Mouse (Mus musculus): ENCODE results near the gene Grap2. TPM values are rescaled to one million over a fixed set of nuclear protein-coding genes. Genes with fewer than 3 reads are reported as not detected.

Grap2 gene
- polyA plus RNA-seq, 1 experiment from 2014 or later: 0.09 TPM

DNA sequence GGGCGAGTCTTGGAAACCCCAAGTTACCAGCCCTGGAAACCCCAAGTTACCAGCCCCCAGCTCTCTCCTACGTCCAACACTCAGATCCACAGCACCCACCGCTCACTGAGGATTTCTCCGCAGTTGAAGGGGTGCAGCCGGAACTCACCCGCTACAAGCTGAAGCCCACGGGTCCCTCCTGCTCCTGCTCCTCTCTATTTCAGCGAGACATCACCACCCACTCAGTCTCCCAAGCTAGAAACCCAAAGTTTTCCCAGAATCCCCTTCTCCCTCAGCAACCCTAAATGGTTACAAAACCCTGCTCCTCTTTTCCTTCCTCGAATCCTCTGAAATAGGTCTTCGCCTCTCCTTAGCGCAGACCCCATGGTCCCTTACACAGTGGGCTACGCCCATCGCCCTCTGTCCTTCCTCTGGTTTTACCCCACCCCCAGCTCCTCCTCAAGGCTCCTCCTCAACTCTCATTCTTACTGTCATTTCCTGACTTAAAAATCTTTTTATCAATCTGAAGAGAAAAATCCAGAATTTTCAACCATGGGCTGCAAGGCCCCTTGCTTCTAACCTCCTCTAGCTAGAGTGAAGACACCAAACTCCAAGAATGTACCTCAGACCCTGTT is 60.0 kb downstream of the Grap2 start:
- no peak overlapping the region for H3K4me3 ChIP-seq
- ATAC-seq (replicated peaks): no peak
- H3K27ac ChIP-seq (replicated peaks): no peak overlapping the region
- H3K36me3 ChIP-seq: no peaks in the 10 kb centered on the region
- H3K4me2 ChIP-seq (replicated peaks): no peak overlapping the region
- 85% methylated on average over 13 of the region's 13 CpGs for WGBS
- no peaks in the 10 kb centered on the region for H3K9me3 ChIP-seq
- no peaks in the 10 kb centered on the region for H3K27me3 ChIP-seq
- no peak overlapping the region for H3K9ac ChIP-seq (replicated peaks)
- H3K4me1 ChIP-seq: no peaks in the 10 kb centered on the region

DNA sequence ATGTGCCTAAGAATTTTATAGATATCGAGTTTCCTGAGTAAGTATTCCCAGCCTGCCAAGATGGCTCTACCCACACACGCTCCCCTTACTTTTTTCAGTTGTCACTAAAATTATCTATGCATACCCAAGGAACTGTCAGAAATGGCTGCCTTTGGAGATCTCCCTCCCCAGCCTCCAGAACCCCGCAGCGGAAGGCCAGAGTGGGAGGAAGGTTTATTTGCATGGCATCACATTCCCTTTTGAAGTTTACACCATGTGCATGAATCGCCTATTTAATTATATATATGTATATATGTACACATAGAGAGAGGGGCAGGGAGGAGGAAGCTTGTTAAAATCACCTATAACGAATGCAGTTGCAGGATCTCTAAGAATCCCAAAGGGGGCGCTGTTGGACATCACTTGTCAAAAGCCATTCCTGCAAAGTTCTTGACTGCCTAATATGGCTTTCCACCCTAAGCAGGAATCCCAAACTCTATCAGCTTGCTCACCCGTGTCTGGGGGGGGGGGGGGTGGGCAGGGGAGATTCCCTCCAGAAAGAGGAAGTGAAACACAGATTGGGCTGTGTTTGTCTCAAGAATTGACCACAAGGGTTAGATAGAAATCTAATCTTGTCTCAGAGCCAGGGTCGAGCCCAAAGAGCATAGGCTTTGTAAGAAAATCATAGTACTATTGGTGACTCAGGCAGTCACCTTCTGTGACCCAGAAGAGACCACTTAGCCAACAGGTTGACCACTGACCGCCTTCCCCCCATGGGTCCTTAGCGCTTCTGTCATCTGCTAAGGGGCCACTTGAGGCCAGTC is 62.2 kb downstream of the Grap2 start:
- no peaks in the 10 kb centered on the region for H3K27me3 ChIP-seq
- no peak for ATAC-seq (replicated peaks)
- H3K4me1 ChIP-seq: no peaks in the 10 kb centered on the region
- H3K4me3 ChIP-seq: no peak overlapping the region
- no peaks in the 10 kb centered on the region for H3K9me3 ChIP-seq
- no peaks in the 10 kb centered on the region for H3K36me3 ChIP-seq
- whole genome bisulfite sequencing: 62% methylated on average over 11 of the region's 11 CpGs
- no peak overlapping the region for H3K9ac ChIP-seq (replicated peaks)
- H3K4me2 ChIP-seq (replicated peaks): no peak overlapping the region
- H3K27ac ChIP-seq (replicated peaks): no peak overlapping the region

DNA sequence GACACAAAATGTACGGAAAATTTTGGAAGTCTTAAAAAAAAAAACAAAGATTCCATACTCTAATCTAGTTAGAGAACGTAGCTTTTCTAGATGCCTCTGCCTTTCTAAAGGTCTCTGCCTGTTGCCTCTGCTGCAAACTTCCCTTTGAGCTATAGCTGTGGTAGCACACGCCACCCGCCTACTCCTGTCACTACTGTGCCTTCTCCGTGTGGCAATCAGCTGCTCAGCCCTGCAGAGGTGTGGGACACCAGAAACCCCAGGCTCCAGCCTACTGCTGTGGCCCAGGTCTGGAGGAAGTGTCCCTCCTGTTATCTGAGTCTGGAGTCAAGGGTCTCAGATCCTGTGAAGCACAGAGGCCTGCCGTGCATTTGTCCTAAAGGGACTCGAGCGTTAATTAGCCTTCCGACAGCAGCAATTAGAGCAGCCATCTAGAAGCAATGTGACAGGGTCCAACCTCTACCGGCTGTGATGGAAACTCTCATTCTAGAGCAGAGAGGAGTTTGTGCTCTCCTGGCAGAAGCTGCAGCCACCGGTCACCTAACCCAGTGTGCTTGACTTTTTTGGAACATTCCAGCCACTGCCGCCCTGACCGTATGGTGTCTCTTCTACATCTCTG is 64.5 kb downstream of the Grap2 start:
- Histone ChIP-seq H3K9ac (replicated peaks) (no peak overlapping the region), H3K4me1 (no peaks in the 10 kb centered on the region), H3K9me3 (no peaks in the 10 kb centered on the region), H3K36me3 (no peaks in the 10 kb centered on the region), H3K4me3 (no peak overlapping the region), H3K27me3 (no peaks in the 10 kb centered on the region), H3K4me2 (replicated peaks) (no peak overlapping the region), H3K27ac (replicated peaks) (no peak overlapping the region)
- 38% methylated on average over 13 of the region's 13 CpGs for WGBS
- ATAC-seq (replicated peaks): no peak

DNA sequence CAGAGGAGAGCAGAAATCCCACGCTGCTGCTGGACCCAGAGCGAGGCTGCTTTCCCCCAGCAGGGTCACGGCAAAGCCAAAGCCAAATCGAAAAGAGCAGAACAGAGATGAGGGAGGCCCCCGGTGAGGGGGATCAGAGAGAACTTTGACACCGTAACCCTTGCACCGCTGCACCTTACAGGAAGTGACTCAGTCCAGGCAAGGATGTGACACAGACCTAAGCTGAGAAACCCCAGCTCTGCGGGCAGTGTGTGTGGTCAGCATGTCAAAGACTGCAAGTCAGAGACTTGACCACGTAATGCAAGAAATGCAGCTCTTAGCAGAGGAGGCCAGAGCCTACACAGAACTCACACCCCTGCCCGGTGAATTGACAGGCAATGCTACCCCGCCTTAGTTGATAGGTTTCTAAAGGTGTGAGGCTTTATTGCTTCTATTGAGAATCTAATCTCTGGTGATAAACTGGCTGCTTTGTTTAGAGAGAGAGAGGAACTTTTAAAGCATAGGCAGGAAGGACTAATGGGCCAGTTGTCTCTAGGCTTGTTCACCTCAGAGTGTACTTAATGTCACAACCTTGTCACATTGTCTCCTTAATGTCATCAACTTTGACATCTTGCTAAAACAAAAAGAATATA is 66.8 kb downstream of the Grap2 start:
- Histone ChIP-seq H3K9me3 (no peaks in the 10 kb centered on the region), H3K4me2 (replicated peaks) (no peak overlapping the region), H3K27ac (replicated peaks) (no peak overlapping the region), H3K4me1 (no peaks in the 10 kb centered on the region), H3K36me3 (no peaks in the 10 kb centered on the region), H3K4me3 (no peak overlapping the region), H3K27me3 (no peaks in the 10 kb centered on the region), H3K9ac (replicated peaks) (no peak overlapping the region)
- ATAC-seq (replicated peaks): no peak
- 71% methylated on average over 11 of the region's 11 CpGs for WGBS

DNA sequence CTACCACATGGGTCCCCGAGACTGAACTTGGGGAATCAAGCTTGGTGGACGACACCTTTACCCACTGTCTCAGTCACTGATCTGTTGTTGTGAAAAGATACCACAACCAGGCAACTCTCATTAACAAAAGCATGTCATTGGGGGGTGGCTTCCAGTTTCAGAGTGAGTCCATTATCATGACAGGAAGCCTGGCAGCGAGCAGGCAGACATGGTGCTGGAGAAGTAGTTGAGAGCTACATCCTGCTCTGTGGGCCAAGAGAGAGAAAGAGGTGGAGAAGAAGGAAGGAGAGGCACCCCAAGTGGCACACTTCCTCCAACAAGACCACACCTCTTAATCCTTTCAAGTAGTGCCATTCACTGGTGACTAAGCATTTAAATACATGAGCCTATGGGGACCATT is 67.5 kb downstream of the Grap2 start:
- Histone ChIP-seq H3K4me1 (no peaks in the 10 kb centered on the region), H3K27me3 (no peaks in the 10 kb centered on the region), H3K4me2 (replicated peaks) (no peak overlapping the region), H3K36me3 (no peaks in the 10 kb centered on the region), H3K4me3 (no peak overlapping the region), H3K27ac (replicated peaks) (no peak overlapping the region), H3K9ac (replicated peaks) (no peak overlapping the region), H3K9me3 (no peaks in the 10 kb centered on the region)
- WGBS: 82% methylated on average over 3 of the region's 3 CpGs
- ATAC-seq (replicated peaks): no peak

DNA sequence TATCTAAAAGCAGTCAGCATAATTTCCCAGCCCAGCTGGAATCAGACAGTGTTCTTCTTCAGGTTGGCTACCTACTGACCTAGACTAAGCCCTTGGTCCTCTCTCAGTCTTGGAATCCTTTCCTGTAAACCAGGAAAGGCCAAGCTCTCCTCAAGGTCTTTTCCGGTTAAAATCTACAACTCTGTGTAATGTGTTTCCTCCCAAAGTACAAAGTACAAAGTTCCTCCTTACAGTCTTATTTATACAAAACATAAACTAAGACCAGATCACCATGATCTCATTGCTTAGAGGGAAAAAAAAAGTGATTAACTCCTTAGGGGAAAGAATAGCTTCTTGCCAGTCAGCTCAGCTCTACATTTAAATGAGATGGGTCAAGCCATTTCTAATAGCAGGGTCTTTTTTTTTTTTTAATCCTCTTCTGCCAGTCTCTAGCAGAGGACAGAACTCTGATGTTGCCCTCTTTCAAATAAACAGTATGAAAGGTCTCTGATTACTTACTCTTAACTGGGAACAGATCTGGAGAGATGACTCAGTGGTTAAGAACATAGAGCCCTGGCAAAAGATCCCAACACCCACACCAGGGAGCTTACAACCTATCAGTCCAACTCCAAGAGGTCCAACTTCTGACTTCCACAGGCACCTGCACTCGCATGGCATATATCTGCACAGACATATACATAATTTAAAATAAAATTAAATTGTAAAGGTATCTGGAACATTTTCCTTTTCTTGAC is 69.5 kb downstream of the Grap2 start:
- H3K4me3 ChIP-seq: no peak overlapping the region
- no peaks in the 10 kb centered on the region for H3K36me3 ChIP-seq
- no peak overlapping the region for H3K27ac ChIP-seq (replicated peaks)
- H3K27me3 ChIP-seq: no peaks in the 10 kb centered on the region
- no peaks in the 10 kb centered on the region for H3K9me3 ChIP-seq
- H3K4me1 ChIP-seq: no peaks in the 10 kb centered on the region
- no peak overlapping the region for H3K9ac ChIP-seq (replicated peaks)
- no peak for ATAC-seq (replicated peaks)
- 88% methylated on average over 2 of the region's 2 CpGs for WGBS
- H3K4me2 ChIP-seq (replicated peaks): no peak overlapping the region

DNA sequence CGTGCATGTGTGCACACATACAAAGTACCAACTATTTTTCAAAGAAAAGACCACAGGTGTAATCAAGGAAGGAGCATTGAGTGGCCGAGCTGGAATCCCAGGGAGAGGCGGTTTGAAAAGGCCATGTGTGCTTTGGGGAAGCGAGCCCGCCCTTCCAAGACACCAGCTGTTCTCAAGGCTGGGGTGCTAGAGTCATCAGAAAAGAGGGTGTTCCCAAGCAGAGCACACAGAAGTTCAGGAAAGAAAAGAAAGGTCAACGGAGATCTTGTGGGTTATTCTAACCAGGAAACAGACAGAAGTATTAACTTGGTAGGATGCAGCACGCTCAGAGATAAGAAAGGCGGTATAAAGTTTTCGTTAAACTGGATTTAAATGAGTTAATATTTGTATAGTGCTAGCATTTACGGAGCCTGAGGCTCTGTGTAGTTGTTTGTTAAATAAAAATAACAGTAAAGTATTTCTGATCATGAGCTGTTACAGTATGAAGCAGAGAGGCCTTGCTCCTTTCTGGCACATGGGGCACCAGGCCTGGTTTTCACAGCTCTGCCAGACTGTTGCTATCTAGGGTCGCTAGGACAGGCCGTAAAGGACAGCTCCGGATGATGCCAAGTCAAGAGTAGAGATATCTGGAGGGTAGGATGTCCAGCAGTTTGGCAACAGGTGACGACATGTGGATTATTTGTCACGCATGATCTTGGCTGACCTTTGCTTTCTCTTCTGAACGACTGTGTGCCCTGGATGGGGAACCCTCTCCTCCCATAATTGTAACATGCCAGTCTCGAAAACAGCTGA is 72.8 kb downstream of the Grap2 start:
- H3K4me2 ChIP-seq (replicated peaks): no peak overlapping the region
- no peak for ATAC-seq (replicated peaks)
- 89% methylated on average over 17 of the region's 17 CpGs for WGBS
- no peaks in the 10 kb centered on the region for H3K9me3 ChIP-seq
- H3K4me3 ChIP-seq: no peak overlapping the region
- no peaks in the 10 kb centered on the region for H3K27me3 ChIP-seq
- H3K27ac ChIP-seq (replicated peaks): no peak overlapping the region
- H3K4me1 ChIP-seq: no peaks in the 10 kb centered on the region
- no peak overlapping the region for H3K9ac ChIP-seq (replicated peaks)
- no peaks in the 10 kb centered on the region for H3K36me3 ChIP-seq

DNA sequence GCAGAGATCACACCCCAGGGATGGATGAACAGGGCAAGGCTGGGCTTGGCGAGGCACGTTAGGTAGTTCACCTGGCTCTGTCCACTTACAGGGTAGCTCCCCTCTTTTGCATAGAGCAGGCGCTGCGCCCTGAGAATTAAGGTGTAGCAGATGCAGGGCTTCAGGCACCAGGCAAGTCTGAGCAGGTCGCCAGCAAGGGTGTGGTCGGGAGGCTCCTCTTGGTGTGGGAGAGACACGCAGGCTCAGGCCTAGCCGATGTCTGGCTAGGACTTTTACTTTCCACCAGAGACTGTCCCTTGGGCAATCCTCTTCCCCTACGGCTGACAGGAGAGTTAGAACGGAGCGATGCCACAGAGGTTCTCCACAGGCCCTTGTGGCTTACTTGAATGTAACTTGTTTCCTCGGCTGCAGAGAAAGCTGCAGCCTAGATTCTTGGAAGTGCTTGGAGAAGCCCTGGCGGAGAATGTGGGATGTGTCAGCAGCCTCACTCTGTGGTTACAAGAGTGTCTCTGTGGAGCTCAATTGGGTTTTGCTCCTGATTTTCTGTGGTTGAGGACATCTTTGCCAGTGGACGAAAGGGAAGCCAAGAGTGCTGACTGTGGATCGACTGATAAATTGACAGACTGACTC is 76.7 kb downstream of the Grap2 start:
- Histone ChIP-seq H3K27me3 (no peaks in the 10 kb centered on the region), H3K4me2 (replicated peaks) (no peak overlapping the region), H3K9ac (replicated peaks) (no peak overlapping the region), H3K4me3 (no peak overlapping the region), H3K9me3 (no peaks in the 10 kb centered on the region), H3K36me3 (no peaks in the 10 kb centered on the region), H3K27ac (replicated peaks) (no peak overlapping the region), H3K4me1 (no peaks in the 10 kb centered on the region)
- no peak for ATAC-seq (replicated peaks)
- 77% methylated on average over 15 of the region's 15 CpGs for WGBS

DNA sequence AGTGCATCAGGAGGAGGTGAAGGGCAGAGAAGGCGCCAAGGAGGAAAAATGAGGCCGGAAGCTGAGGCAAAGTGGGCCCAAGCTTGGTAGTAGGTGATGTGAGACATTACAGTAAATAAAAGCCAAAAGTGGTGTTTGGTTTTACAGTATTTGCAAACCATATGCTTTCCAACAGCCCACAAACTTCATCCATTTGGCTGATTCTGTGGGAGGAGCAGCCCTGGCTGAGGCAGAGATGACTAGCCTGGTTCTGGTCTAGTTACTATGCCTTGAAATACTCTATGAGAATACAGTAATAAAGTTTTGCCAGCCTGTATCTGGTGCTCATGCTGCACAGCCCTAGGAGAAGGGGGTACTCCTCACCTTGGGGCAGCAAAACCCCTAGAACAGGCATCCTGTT is 78.0 kb downstream of the Grap2 start:
- no peak for ATAC-seq (replicated peaks)
- Histone ChIP-seq H3K36me3 (no peaks in the 10 kb centered on the region), H3K4me3 (no peak overlapping the region), H3K4me1 (no peaks in the 10 kb centered on the region), H3K9ac (replicated peaks) (no peak overlapping the region), H3K4me2 (replicated peaks) (no peak overlapping the region), H3K9me3 (no peaks in the 10 kb centered on the region), H3K27me3 (no peaks in the 10 kb centered on the region), H3K27ac (replicated peaks) (no peak overlapping the region)
- WGBS: 87% methylated on average over 2 of the region's 2 CpGs

DNA sequence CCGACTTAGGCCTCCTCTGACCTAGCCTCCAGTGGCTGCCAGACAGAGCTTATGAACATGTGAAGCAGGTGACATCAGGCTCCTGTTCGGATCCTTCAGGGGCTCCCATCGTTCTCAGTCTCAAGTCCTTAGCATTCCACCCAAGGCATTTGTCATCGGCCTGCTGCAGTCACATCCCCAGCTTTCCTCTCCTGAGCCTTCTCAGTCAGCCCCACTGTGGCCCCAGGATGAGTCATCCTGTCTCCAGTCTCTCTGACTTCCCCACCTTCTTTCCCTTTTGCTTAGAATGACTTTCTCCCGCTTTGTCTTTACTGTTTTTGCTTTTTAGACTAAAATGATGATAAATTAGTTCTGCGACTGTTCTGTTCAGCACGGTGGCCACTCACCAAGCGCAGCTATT is 81.5 kb downstream of the Grap2 start:
- H3K27ac ChIP-seq (replicated peaks): no peak overlapping the region
- H3K4me3 ChIP-seq: no peak overlapping the region
- no peak overlapping the region for H3K4me2 ChIP-seq (replicated peaks)
- H3K4me1 ChIP-seq: peaks cover 3% of the 10 kb centered on the region
- H3K27me3 ChIP-seq: no peaks in the 10 kb centered on the region
- no peak overlapping the region for H3K9ac ChIP-seq (replicated peaks)
- no peaks in the 10 kb centered on the region for H3K9me3 ChIP-seq
- ATAC-seq (replicated peaks): no peak
- WGBS: 79% methylated on average over 8 of the region's 8 CpGs
- H3K36me3 ChIP-seq: no peaks in the 10 kb centered on the region
